Mouse (Mus musculus) C2C12 (cell line): Measurements from ENCODE around the gene Cisd3.

ENCODE experiments used
- CEBPB ChIP-seq: IDR thresholded peaks from one replicate; pipeline ENCODE4 v1.6.1; 2011; ENCODE audit warnings: low read depth, mild to moderate bottlenecking, control low read depth, moderate library complexity
- CTCF ChIP-seq: IDR thresholded peaks from one replicate; pipeline ENCODE4 v1.5.1; 2011; ENCODE audit not compliant: control insufficient read depth, insufficient read depth, insufficient read length
- FOSL1 ChIP-seq: IDR thresholded peaks from one replicate; pipeline ENCODE4 v1.8.0; 2011; ENCODE audit warnings: mild to moderate bottlenecking, low read length; ENCODE audit not compliant: poor library complexity, insufficient read depth, severe bottlenecking
- MAX ChIP-seq: IDR thresholded peaks from one replicate; pipeline ENCODE4 v1.6.1; 2011; ENCODE audit warnings: mild to moderate bottlenecking, control low read depth
- MYOD1 ChIP-seq: IDR thresholded peaks from one replicate; pipeline ENCODE4 v1.6.1; 2011; ENCODE audit warnings: low read depth; ENCODE audit not compliant: control insufficient read depth, insufficient read length
- MYOG ChIP-seq: IDR thresholded peaks from one replicate; pipeline ENCODE4 v1.6.1; 2011; ENCODE audit not compliant: control insufficient read depth, insufficient read length; ENCODE audit errors: extremely low read depth
- USF1 ChIP-seq: IDR thresholded peaks from one replicate; pipeline ENCODE4 v1.6.1; 2011; ENCODE audit warnings: low read depth, mild to moderate bottlenecking, control low read depth, moderate library complexity

- TF ChIP-seq CEBPB (no peak), CTCF (no peak), MYOD1 (no peak), MYOG (no peak), MAX (no peak), USF1 (no peak), FOSL1 (no peak)
These were observed 52.0 kb downstream of the Cisd3 start for GRCm38 (mm10) chr11:97737600-97737999.
